Mouse (Mus musculus) liver, embryonic 14.5 days (tissue): Measurements from ENCODE around the gene Scyl1.

Experiments
- CTCF ChIP-seq: IDR thresholded peaks from 2 replicates; pipeline ENCODE4 v1.5.1; 2016; ENCODE audit warnings: antibody characterized with exemption, low read depth, control low read depth
- EP300 ChIP-seq: IDR thresholded peaks from 2 replicates; pipeline ENCODE4 v1.6.1; 2016; ENCODE audit warnings: antibody characterized with exemption, low read depth

DNA sequence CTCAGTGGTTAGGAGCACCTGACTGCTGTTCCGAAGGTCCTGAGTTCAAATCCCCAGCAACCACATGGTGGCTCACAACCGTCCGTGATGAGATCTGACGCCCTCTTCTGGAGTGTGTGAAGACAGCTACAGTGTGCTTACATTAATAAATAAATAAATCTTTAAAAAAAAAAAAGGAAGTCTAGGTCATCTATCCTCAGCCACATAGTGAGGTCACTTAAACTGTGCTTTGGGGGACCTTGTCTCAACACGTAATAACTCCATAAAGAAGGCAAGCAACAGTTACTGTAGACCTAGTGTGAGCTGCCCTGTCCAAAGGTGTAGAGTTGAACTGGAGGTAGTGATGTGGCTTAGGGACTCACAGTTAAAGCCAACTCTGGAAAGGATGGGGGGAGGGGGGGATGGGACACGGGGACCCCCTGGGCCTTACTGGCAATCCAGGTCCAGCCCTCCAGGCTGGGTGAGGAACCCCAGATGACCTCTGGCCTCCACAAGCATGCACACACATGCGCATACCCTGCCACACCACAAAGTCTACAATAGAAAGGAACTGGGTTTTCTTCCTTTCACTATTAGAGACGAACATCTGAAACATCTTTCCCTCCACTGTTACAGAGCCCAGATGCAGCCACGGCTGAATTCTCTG, 6.3 kb upstream of the Scyl1 start:
- no peak for TF ChIP-seq EP300
- TF ChIP-seq CTCF: peak; percentile 25
